Mouse (Mus musculus) frontal cortex, postnatal 14 days (tissue): ENCODE results near the gene Dennd4a.

Experiments used
- DNase-seq, 2 experiments: peaks; one replicate each; pipeline ENCODE4 v3.0.0; 2022; ENCODE audit warnings: low spot score in 2 of 2

Dennd4a gene

DNA sequence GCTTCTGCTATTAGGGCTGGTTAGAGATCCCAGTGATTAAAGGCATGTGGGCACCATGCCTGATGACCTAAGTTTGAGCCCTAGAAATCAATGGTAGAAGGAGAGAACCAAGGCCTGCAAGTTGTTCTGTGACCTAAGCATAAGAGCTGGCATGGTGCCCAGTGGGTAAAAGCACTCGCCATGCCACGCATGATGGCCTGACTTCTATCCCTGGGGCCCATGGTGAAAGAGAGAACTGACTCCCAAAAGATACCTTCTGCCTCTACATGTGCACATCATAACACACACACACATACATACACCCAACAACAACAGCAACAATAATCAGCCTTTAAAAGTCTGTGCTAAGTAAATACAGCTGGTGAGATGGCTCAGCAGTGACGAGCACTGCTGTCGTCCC lies 102.3 kb downstream of the Dennd4a start:
- no peak for DNase-seq

- no peak for DNase-seq
These were observed 102.8 kb downstream of the Dennd4a start for GRCm38 (mm10) chr9:64913973-64914372.

DNA sequence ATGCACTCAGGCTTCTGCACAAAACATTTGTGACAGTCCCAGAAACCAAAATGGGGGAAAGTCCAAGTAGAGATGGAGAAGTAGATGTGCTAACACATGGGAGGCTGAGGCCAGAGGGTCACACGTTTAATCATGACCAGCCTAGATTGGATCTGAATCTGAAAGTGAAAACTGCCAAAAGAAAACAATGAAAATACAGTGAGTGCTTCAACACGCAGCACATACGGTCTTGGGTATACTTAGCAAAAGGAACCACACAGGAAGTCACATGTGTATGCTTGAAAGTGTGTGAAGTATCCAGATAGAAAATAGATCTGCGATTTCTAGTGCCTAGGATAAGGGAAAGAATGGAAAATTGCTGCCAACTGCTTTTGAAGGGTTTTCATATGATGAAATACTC lies 103.5 kb downstream of the Dennd4a start:
- DNase-seq, result no peak

DNA sequence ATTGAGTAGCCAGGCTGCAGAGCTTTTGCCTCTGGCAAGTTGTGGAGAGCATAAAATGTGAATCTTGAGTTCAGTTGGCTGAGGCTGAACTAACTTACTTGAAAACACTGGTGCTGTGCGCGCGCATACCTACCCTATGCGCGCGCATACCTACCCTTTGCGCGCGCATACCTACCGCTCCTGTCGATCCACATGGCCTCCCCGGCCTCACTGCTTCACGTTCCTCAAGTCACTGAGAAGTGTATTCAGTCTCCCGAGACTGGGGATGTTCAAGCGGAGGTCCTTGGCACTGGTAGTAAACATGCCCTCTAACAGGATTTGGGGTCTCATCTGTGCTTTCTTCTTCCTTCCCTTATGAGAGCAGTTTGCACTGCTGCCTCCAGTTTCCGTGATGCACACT lies 107.4 kb downstream of the Dennd4a start:
- DNase-seq, result no peak

- no peak for DNase-seq
These were observed 114.6 kb downstream of the Dennd4a start for GRCm38 (mm10) chr9:64925771-64926170.

DNA sequence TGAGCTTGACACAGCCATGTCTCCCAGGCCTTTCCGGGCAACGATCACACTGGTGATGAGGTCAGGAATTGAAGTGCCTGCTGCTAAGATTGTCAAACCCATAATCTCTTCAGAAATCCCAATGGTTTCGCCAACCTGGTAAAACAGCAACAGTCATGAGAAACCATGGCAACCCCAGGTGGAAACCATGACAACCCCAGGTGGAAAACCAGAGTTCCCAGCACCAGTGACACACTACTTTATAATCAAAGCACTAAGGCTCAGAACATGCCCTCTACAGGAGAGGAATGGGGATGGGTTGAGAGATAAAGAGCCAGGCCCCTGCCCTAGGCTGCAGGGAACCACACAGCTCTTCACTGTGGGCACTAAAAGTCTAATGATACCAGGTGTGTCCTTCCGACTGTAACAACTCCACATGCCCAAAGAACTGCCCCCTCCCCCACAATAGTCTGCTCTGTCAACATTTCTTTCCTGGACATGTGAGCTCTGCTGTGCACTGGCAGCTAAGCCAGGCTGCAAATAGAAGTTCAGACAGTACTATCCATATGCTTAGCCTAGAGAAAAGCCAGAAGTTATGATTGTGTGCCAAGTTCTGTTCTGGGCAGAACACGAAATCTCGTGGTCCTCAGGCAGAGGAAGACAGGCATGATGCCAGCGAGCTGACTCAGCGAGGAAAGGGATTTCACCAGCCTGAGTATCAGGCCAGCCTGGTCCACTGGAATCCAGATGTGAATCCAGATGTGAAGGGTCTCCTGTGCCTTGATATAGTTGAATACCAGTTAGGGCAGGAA lies 115.3 kb downstream of the Dennd4a start:
- DNase-seq, result peak; percentile 64 to 71

DNA sequence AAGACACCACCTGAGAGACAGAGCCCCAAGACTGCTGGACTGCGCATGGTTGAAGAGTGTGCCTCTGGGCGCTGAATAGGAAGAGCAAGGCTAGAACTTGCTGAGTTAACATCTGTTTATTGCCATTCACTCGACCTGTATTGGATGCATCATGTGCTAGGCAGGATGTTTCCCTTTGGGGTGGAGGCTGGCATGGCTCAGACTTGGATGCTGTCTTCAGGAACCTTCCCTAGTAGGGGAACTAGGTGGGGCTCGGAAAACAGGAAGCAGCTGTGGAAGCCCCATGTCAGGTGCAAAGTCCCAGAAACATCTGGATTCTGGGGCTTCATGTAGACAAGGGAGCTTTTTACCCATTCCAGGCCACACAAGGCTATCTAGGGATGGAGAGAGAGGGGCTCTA lies 119.1 kb downstream of the Dennd4a start:
- DNase-seq, result no peak

- DNase-seq, result no peak
These were observed 120.8 kb downstream of the Dennd4a start for GRCm38 (mm10) chr9:64931751-64932610.

- no peak for DNase-seq
These were observed 123.0 kb downstream of the Dennd4a start for GRCm38 (mm10) chr9:64934015-64934754.

- DNase-seq, result no peak
These were observed 125.4 kb downstream of the Dennd4a start for GRCm38 (mm10) chr9:64936508-64936907.

DNA sequence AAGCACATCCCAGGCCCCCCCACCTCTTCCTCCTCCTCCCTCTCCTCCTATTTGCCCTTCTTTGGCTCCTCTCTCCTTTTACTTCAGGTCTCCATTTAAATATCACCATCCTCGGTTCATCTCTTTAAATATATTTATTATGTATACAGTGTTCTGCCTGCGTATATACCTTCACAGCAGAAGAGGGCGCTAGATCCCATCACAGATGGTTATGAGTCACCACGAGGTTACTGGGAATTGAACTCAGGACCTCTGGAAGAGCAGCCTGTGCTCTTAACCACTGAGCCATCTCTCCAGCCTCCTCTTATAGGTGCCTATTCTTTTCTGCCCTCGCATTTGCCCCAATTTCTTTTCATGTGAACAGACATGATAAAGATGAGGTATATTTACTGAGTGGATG lies 126.4 kb downstream of the Dennd4a start:
- no peak for DNase-seq

GRCm38 (mm10) chr9:64938535-64938934 lies 127.4 kb downstream of the Dennd4a start:
- DNase-seq, result no peak

DNA sequence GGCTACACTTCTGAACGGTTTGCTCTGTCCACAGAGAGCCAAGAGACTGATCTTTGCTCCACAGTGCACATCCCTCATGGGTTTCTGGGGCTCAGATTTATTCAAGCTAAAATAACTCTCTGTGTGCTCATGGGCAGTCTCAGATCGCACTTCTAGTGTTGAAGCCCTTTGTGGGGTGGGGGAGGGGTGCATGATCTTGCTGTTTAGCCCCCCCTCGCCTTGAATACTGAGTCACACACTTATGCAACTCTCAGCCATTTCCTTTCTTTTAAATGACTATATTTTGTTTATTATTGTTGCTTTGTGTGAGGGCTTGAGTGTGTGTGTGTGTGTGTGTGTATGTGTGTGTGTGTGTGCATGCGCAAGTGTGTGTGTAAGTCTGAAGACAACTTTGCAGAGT lies 128.1 kb downstream of the Dennd4a start:
- DNase-seq, result no peak

GRCm38 (mm10) chr9:64939790-64940189 lies 128.7 kb downstream of the Dennd4a start:
- DNase-seq, result no peak

DNA sequence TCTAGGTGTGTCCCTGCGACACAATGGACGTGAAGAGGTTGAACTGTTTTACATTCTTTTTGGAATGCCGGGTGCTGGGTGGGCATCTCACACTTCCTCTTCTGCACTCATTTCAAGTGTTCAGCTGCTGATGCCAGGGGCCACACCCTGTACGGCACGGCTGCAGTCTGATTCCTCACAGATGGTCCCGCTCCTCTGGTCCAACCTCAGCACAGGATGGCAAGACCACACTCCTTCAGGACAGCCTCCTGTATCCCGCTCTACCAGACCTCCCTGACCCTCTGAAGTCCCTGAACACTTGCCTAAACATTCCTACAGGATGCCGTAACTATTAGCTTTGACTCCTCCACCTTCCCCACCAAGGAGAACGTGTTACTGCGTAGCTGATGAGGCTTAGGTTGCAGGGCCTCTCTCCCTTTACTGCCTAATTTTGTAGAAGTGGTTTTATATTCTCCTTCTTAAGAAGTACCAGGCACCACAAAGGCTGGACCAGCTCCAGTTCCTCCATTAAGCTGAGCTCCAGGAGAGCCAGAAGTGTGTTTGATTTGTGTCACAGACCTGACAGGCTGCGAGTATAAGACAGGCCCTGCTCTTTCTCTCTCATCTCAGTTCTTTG lies 129.7 kb downstream of the Dennd4a start:
- DNase-seq, result no peak

DNA sequence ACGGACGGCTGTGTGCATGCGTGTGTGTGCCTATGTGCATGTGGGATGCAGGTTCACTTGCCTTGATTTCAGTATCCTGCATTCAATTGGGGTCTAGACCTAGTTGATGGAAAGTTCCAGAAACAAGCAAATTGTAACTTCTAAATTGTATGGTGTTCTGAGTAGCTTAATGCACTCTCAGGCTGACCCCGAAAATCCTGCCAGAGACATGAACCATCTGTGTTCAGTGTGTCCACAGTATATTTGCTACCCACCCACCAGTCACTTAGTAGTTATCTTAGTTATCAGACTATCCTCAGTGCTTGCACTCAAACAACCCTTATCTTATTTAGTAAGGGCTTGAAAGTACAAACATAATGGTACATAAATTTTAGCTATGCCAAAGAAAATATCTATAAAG lies 130.5 kb downstream of the Dennd4a start:
- no peak for DNase-seq

DNA sequence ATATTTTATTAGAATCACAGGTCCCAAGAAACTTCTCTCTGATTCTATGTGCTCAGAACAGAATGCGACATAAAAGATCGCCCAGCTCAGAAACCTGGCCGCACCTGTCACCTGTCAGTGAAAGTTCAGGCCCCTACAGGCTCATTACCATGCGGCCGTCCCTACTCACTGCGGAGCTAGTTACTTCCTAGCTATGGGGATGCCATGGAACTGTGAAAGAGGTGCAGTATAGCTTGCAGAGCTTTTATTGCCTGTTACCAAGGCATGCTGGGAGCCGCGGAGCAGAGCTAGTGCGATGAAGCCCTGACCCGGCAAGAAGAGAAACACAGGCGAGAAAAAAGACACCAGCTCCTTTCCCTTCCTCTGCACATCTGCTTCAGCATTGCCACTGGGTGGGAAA lies 132.9 kb downstream of the Dennd4a start:
- no peak for DNase-seq

- DNase-seq, result no peak
These were observed 136.4 kb downstream of the Dennd4a start for GRCm38 (mm10) chr9:64947483-64948095.

DNA sequence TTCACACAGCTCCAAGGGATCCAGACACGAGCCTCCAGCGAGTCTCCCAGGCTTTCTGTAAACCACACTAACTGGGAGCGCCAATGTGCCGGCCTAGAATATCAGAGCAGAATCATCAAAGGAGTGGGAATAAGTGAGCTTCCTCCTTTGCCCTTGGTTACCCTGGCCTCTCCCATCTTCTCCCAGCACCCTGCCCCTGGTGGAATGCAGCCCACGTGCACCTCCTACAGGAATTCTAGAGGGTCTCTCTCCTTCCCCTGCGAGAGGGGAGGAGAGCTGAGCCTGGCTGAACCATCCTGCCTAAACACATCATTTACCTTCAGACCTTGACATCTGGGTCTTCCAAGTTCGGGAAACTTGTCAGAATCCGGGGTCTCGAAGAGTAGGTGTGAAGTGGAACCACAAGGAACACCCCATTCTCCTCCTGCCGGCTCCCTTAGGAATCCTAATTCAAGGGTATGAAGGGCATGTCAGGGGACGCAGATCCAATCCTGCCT lies 140.1 kb downstream of the Dennd4a start, which contains the start of gene Slc24a1:
Gene Slc24a1 (minus strand): TSS at position 447 of the 497 bp plus-strand sequence.
- DNase-seq, result no peak

- DNase-seq, result no peak
These were observed 140.9 kb downstream of the Dennd4a start for GRCm38 (mm10) chr9:64952055-64952454.

GRCm38 (mm10) chr9:64953190-64953589 lies 142.1 kb downstream of the Dennd4a start:
- DNase-seq, result no peak
